ENCODE assay signal across 14 mouse cellular contexts in genomic region chr13:111655856-111656255, GRCm38 (mm10). TPM values are rescaled to one million over a fixed set of nuclear protein-coding genes. Genes with fewer than 3 reads are reported as not detected.
DNase-seq lines count a peak whose midpoint lies in the region; ATAC-seq and TF ChIP-seq lines count a peak whose summit lies in the region.
"Had no signal": no experiment of that assay in that cellular context is flagged by ENCODE, and none has a peak within 500 bp of the region (broad histone marks: within the 10 kb centered on the region; RNA-seq: fewer than 3 reads in every experiment).

No protein-coding gene starts in this region.

- TF ChIP-seq CTCF in G1E (IDR thresholded peaks at IDR 0.05; ENCODE audit: low read depth, low read length) = no peak
- no peak for TF ChIP-seq CTCF in liver, postnatal 0 days (IDR thresholded peaks at IDR 0.05; ENCODE audit: low read depth)

- 19% methylated on average over 2 of the region's 2 CpGs for WGBS in liver, postnatal 0 days (ENCODE audit: insufficient replicate concordance)

- peaks cover 85% of the 10 kb centered on the region for H3K4me1 ChIP-seq in G1E (ENCODE audit: insufficient read depth, low read depth, low read length)
- H3K4me1 ChIP-seq in erythroblast, embryonic 14.5 days (ENCODE audit: control insufficient read depth) = peaks cover 69% of the 10 kb centered on the region
- peaks cover 30% of the 10 kb centered on the region for H3K4me1 ChIP-seq in liver, postnatal 0 days (ENCODE audit: insufficient read depth)

- H3K9ac ChIP-seq in liver, postnatal 0 days (replicated peaks) = no peak overlapping the region

- peak overlapping the region; percentile 46; the same call in 1 of the 2 replicates for H3K4me3 ChIP-seq in G1E (ENCODE audit: low read depth, low read length)
- peak overlapping the region; percentile 57 for H3K4me3 ChIP-seq in erythroblast, embryonic 14.5 days (replicated peaks)
- H3K4me3 ChIP-seq in liver, postnatal 0 days (ENCODE audit: low read depth, low read length) = no peak overlapping the region

- no peaks in the 10 kb centered on the region for H3K27me3 ChIP-seq in G1E (ENCODE audit: insufficient read depth, low read length)
- H3K27me3 ChIP-seq in erythroblast, embryonic 14.5 days (ENCODE audit: control insufficient read depth) = no peaks in the 10 kb centered on the region
- H3K27me3 ChIP-seq in liver, postnatal 0 days (ENCODE audit: insufficient read depth, low read length) = no peaks in the 10 kb centered on the region

- no peak for TF ChIP-seq EP300 in liver, postnatal 0 days (IDR thresholded peaks at IDR 0.05; ENCODE audit: low read depth)

- H3K9me3 ChIP-seq in G1E (replicated peaks) = no peaks in the 10 kb centered on the region
- H3K9me3 ChIP-seq in erythroblast, embryonic 14.5 days (ENCODE audit: control insufficient read depth, low read length) = no peaks in the 10 kb centered on the region
- no peaks in the 10 kb centered on the region for H3K9me3 ChIP-seq in liver, postnatal 0 days (ENCODE audit: low read length)

- H3K27ac ChIP-seq in liver, postnatal 0 days (ENCODE audit: low read depth) = peak overlapping the region; percentile 41; the same call in 1 of the 2 replicates
- H3K27ac ChIP-seq: hindbrain, postnatal 0 days; kidney, postnatal 0 days had no signal

- ATAC-seq in G1E (ENCODE audit: extremely low read depth, insufficient number of reproducible peaks, low FRiP score, poor library complexity, severe bottlenecking) = no peak
- peak; percentile 18; the same call in 1 of the 2 replicates for ATAC-seq in liver, postnatal 0 days
- ATAC-seq: forebrain, embryonic 14.5 days; hindbrain, postnatal 0 days had no signal

- H3K36me3 ChIP-seq in G1E (replicated peaks) = no peaks in the 10 kb centered on the region
- peaks cover 3% of the 10 kb centered on the region for H3K36me3 ChIP-seq in erythroblast, embryonic 14.5 days (ENCODE audit: control insufficient read depth)
- no peaks in the 10 kb centered on the region for H3K36me3 ChIP-seq in liver, postnatal 0 days (replicated peaks; ENCODE audit: insufficient read depth, low read length)

- H3K4me2 ChIP-seq in liver, postnatal 0 days (ENCODE audit: low read depth, low read length) = peak overlapping the region; percentile 61

- no peak for DNase-seq in G1E (ENCODE audit: low spot score)
- DNase-seq in liver, postnatal 0 days = no peak
- DNase-seq in thymus, postnatal 25 days = peak; percentile 44
- DNase-seq in right cerebral cortex, adult 18-20 months = no peak
- no peak for DNase-seq in layer of hippocampus, postnatal 36 days
- DNase-seq in ovary, postnatal 36 days (ENCODE audit: low spot score) = no peak
- DNase-seq: cerebellum, adult 9-11 months; layer of hippocampus, adult 9-11 months; lung, postnatal 10 days; midbrain, embryonic 14.5 days had no signal

RNA-seq across cellular contexts. Expression of gene Mier3, which starts 24.9 kb away (rescaled TPM):
- total RNA-seq in G1E (2014; fragmentation: Nextera tagmentation) (65.3 and 89.2 TPM in 2 replicates), G1E (2017) (59.3 and 68.6 TPM in 2 replicates)
- 0.96 and 1.6 TPM in 2 replicates for polyA plus RNA-seq in G1E (2012)
- 0.22 and 0.37 TPM in 2 replicates for polyA plus RNA-seq in erythroblast, embryonic 14.5 days (2012)
- 7.3 and 8.0 TPM in 2 replicates for polyA plus RNA-seq in liver, postnatal 0 days (2015; fragmentation: Nextera tagmentation; extraction: Ambion mirVana)
- 10 to 100 TPM; 24.7 to 33.8 TPM for total RNA-seq in layer of hippocampus, postnatal 36 days (2021)
